23 mouse cellular contexts compared by ENCODE assay signal in genomic region chr11:45718630-45719029, GRCm38 (mm10).
DNase-seq lines count a peak whose midpoint lies in the region; ATAC-seq and TF ChIP-seq lines count a peak whose summit lies in the region.
"Had no signal": no experiment of that assay in that cellular context is flagged by ENCODE, and none has a peak within 500 bp of the region (broad histone marks: within the 10 kb centered on the region; RNA-seq: fewer than 3 reads in every experiment).

No protein-coding gene starts in this region.

- H3K36me3 ChIP-seq in heart, embryonic 14.5 days (ENCODE audit: control insufficient read depth, insufficient read depth, low read length): no peaks in the 10 kb centered on the region
- H3K36me3 ChIP-seq in limb, embryonic 10.5 days: no peaks in the 10 kb centered on the region
- H3K36me3 ChIP-seq: forebrain, embryonic 15.5 days; midbrain, embryonic 10.5 days had no signal

- WGBS in heart, embryonic 14.5 days: 44% methylated on average over 2 of the region's 2 CpGs
- WGBS in limb, embryonic 10.5 days: 64% methylated on average over 2 of the region's 2 CpGs

- H3K9me3 ChIP-seq in heart, embryonic 14.5 days (ENCODE audit: control insufficient read depth, low read length): no peaks in the 10 kb centered on the region
- H3K9me3 ChIP-seq in limb, embryonic 10.5 days (replicated peaks): no peaks in the 10 kb centered on the region
- H3K9me3 ChIP-seq: forebrain, embryonic 15.5 days; midbrain, embryonic 10.5 days had no signal

- intact Hi-C loops in heart, postnatal 36 days (cut with DNase I): loop anchor here (1.0 kb wide), 1 partner anchor 47 kb away; no protein-coding TSS in a partner anchor

- TF ChIP-seq POLR2A in bone marrow macrophage, adult 2 months (IDR thresholded peaks at IDR 0.05; ENCODE audit: borderline replicate concordance, low read depth, low read length): no peak

- no peak overlapping the region for H3K4me3 ChIP-seq in heart, embryonic 14.5 days (ENCODE audit: control insufficient read depth in 1 of 2, insufficient read depth in 1 of 2, low read depth in 1 of 2, low read length in 2 of 2)
- H3K4me3 ChIP-seq in bone marrow macrophage, adult 2 months (ENCODE audit: insufficient read depth, low read length): no peak overlapping the region
- H3K4me3 ChIP-seq in limb, embryonic 10.5 days: no peak overlapping the region
- H3K4me3 ChIP-seq: forebrain, embryonic 15.5 days; midbrain, embryonic 10.5 days had no signal

- H3K4me1 ChIP-seq in heart, embryonic 14.5 days (ENCODE audit: control insufficient read depth in 2 of 2, insufficient read depth in 2 of 2, low read length in 2 of 2): peaks cover 0 to 3% of the 10 kb centered on the region in 2 experiments; a peak in 1 of 4 replicates
- peaks cover 14% of the 10 kb centered on the region for H3K4me1 ChIP-seq in bone marrow macrophage, adult 2 months (ENCODE audit: control insufficient read depth, insufficient read depth, low read length)
- H3K4me1 ChIP-seq in limb, embryonic 10.5 days: peaks cover 21% of the 10 kb centered on the region
- H3K4me1 ChIP-seq: forebrain, embryonic 15.5 days; midbrain, embryonic 10.5 days had no signal

- no peak for DNase-seq in heart, postnatal 36 days
- DNase-seq in 3T3-L1 (ENCODE audit: low read depth, low spot score): peak; percentile 9
- no peak for DNase-seq in limb, embryonic 10.5 days (ENCODE audit: low spot score)
- DNase-seq in layer of hippocampus, adult 8-10 months (ENCODE audit: low spot score in 2 of 2): no peak
- DNase-seq in right cerebral cortex, postnatal 36 days (ENCODE audit: low spot score in 2 of 2): no peak
- DNase-seq: adrenal gland, adult 8-10 months; cerebellum, adult 2 months; cerebellum, postnatal 36 days; embryo, embryonic 11 days; kidney, postnatal 14 days; layer of hippocampus, postnatal 36 days; liver; lung, postnatal 10 days; thymus, adult 2 months; thymus, postnatal 4 days had no signal

- no peak overlapping the region for H3K4me2 ChIP-seq in heart, embryonic 14.5 days (ENCODE audit: low read length)
- H3K4me2 ChIP-seq: forebrain, embryonic 15.5 days had no signal

- no peak overlapping the region for H3K9ac ChIP-seq in heart, embryonic 14.5 days (ENCODE audit: low read length)
- H3K9ac ChIP-seq: forebrain, embryonic 15.5 days had no signal

- ATAC-seq in heart, embryonic 14.5 days (ENCODE audit: insufficient number of reproducible peaks, insufficient read depth, low FRiP score, low read depth): no peak
- ATAC-seq: activated CD4-positive, CD25-positive, alpha-beta regulatory T cell, adult 4 months; forebrain, embryonic 15.5 days; hindbrain, postnatal 0 days; intestine, embryonic 16.5 days had no signal

- TF ChIP-seq CTCF in bone marrow macrophage, adult 2 months (IDR thresholded peaks at IDR 0.05; ENCODE audit: low read depth, low read length): no peak

- H3K27me3 ChIP-seq in heart, embryonic 14.5 days (ENCODE audit: control insufficient read depth, insufficient read depth, low read length): no peaks in the 10 kb centered on the region; the same call in 1 of the 2 replicates
- no peaks in the 10 kb centered on the region for H3K27me3 ChIP-seq in limb, embryonic 10.5 days (ENCODE audit: low read depth, poor library complexity, severe bottlenecking)
- H3K27me3 ChIP-seq: forebrain, embryonic 15.5 days had no signal

- H3K27ac ChIP-seq in heart, embryonic 14.5 days (replicated peaks in 1 of 2; ENCODE audit: control insufficient read depth in 1 of 2, insufficient read depth in 1 of 2, low read depth in 2 of 2, low read length in 2 of 2): peak overlapping the region; percentile 49 to 53; a peak in 3 of 4 replicates
- H3K27ac ChIP-seq in bone marrow macrophage, adult 2 months (ENCODE audit: insufficient read depth, low read depth, low read length): peak overlapping the region; percentile 64
- peak overlapping the region; percentile 65; the same call in 1 of the 2 replicates for H3K27ac ChIP-seq in limb, embryonic 10.5 days
- H3K27ac ChIP-seq: forebrain, embryonic 15.5 days; hindbrain, postnatal 0 days; midbrain, embryonic 10.5 days; stomach, postnatal 0 days had no signal
